Mouse (Mus musculus) heart, embryonic 15.5 days (tissue): ENCODE data around the gene Peli2. TPM values are rescaled to one million over a fixed set of nuclear protein-coding genes. Genes with fewer than 3 reads are reported as not detected.

Experiments
- ATAC-seq: fragments of 200-750 bp; cut with Nextera tagmentation; replicated peaks from 2 replicates; pipeline ENCODE4 v1.8.0; 2017; ENCODE audit warnings: low read depth, moderate TSS enrichment; ENCODE audit not compliant: insufficient number of reproducible peaks, insufficient read depth, low FRiP score
- H3K27ac ChIP-seq: fragments of 300-500 bp; sonication (generic); 2 replicates; pipeline ENCODE4 v1.5.1; 2015; ENCODE audit warnings: mild to moderate bottlenecking, inconsistent platforms
- H3K27me3 ChIP-seq: fragments of 300-500 bp; sonication (generic); 2 replicates; pipeline ENCODE4 v1.6.1; 2015; ENCODE audit warnings: inconsistent platforms
- H3K36me3 ChIP-seq: fragments of 300-500 bp; sonication (generic); 2 replicates; pipeline ENCODE4 v1.6.1; 2015; ENCODE audit warnings: mild to moderate bottlenecking, inconsistent platforms
- H3K4me1 ChIP-seq: fragments of 300-500 bp; sonication (generic); replicated peaks from 2 replicates; pipeline ENCODE4 v1.6.1; 2015; ENCODE audit warnings: inconsistent platforms
- H3K4me2 ChIP-seq: fragments of 300-500 bp; sonication (generic); 2 replicates; pipeline ENCODE4 v1.6.1; 2015; ENCODE audit warnings: inconsistent platforms, mild to moderate bottlenecking, moderate library complexity
- H3K4me3 ChIP-seq: fragments of 300-500 bp; sonication (generic); 2 replicates; pipeline ENCODE4 v1.5.1; 2015; ENCODE audit warnings: mild to moderate bottlenecking, inconsistent platforms
- H3K9ac ChIP-seq: fragments of 300-500 bp; sonication (generic); 2 replicates; pipeline ENCODE4 v1.6.1; 2015; ENCODE audit warnings: mild to moderate bottlenecking, inconsistent platforms
- H3K9me3 ChIP-seq: fragments of 300-500 bp; sonication (generic); replicated peaks from 2 replicates; pipeline ENCODE4 v1.6.1; 2016; ENCODE audit warnings: inconsistent platforms
- WGBS: fragments of 180-500 bp; shearing (Covaris S2); methylation state at CpG from one replicate; pipeline ENCODE4 v1.1.7; 2015; ENCODE audit warnings: mixed read lengths; 5-methylcytosine and 5-hydroxymethylcytosine counted together
- polyA plus RNA-seq: library from polyadenylated mRNA; unstranded; fragments of >200 nt; fragmentation: Nextera tagmentation; extraction: Ambion mirVana; gene quantifications from 2 replicates; pipeline ENCODE4 v1.2.1, GENCODE M21; 2015

Peli2 gene
- polyA plus RNA-seq, 1 experiment from 2014 or later = 2.3 TPM

DNA sequence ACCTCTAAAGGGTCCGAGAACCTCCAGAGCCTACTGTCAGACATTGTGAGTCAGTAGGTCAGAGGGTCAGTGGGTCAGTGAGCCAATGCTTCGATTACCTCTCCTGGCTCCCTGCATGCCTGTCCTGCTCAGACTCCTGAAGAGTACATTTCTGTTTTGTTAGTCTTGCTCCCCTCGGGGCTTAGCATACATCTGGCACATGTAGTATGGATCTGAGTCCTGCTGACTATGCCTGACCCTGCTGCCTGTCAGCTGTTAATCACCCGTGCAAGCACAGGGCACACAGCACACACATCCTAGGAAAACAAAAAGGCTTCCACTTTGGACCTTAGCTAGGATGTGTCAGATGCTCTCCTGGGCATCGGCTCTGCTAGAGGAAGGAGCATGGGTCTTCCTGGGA, 134.7 kb downstream of the Peli2 start:
- Histone ChIP-seq H3K9me3 (no peaks in the 10 kb centered on the region), H3K27ac (no peak overlapping the region), H3K4me3 (no peak overlapping the region), H3K4me2 (no peak overlapping the region), H3K27me3 (peaks cover 30% of the 10 kb centered on the region; the same call in 1 of the 2 replicates), H3K4me1 (no peaks in the 10 kb centered on the region), H3K36me3 (no peaks in the 10 kb centered on the region), H3K9ac (no peak overlapping the region)
- WGBS = 63% methylated on average over 5 of the region's 5 CpGs
- ATAC-seq = no peak

DNA sequence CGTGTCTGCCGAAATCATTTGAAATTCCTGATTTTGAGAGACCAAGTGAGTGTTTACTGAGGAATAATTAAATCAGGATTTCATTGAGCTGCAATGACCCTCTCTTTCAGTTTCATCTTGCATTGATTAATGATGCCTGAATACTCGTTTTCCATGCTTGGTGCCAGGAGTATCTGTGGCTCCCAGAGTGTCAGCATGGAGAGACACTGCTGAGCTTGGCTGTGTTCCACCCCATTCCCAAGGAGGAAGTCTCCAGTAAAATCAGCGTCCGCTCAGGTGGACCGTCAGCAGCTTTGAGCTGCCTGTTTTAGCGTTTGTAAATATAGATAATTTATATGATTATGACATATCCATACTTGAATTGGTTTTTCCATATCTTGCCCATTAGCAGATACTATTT, 137.1 kb downstream of the Peli2 start:
- no peaks in the 10 kb centered on the region for H3K36me3 ChIP-seq
- no peak overlapping the region for H3K27ac ChIP-seq
- no peak overlapping the region for H3K4me3 ChIP-seq
- no peak for ATAC-seq
- H3K27me3 ChIP-seq = peaks cover 16% of the 10 kb centered on the region; the same call in 1 of the 2 replicates
- WGBS = 60% methylated on average over 7 of the region's 7 CpGs
- no peak overlapping the region for H3K9ac ChIP-seq
- H3K4me2 ChIP-seq = no peak overlapping the region
- no peaks in the 10 kb centered on the region for H3K9me3 ChIP-seq
- no peaks in the 10 kb centered on the region for H3K4me1 ChIP-seq

DNA sequence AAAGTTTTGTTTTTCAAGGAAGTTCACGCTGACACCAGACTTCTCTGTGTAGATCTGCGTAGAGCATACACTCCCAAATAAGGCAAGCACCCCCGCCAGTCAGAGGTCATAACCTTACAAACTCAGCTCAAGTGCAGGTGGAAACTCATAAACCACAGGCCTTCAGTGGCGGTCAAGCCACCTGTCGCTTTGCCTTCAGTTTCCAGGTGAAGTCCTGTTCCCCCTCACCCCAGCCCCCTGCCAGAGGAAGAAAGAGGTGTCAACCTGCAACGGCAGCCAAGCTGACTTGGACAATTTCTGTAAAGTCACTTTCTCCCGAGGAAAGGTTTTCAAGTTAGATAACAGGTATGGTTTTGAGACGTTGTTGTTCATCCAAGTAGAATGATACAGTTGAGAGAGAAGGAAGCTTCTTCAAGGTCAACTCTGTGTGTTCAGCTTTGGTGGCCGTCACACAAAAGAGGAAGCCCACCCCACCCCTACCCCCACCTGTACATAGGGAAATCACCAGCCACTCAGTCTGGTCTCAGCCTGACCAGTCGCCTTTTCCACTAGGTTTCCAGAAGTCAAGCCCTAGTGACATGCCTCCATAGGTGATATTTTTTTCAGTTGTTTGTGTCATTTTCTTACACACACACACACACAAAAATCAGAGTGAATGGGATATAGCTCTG, 138.2 kb downstream of the Peli2 start:
- no peak overlapping the region for H3K9ac ChIP-seq
- H3K27me3 ChIP-seq = peaks cover 15% of the 10 kb centered on the region; the same call in 1 of the 2 replicates
- no peaks in the 10 kb centered on the region for H3K4me1 ChIP-seq
- no peak overlapping the region for H3K4me2 ChIP-seq
- H3K9me3 ChIP-seq = no peaks in the 10 kb centered on the region
- H3K36me3 ChIP-seq = no peaks in the 10 kb centered on the region
- H3K27ac ChIP-seq = no peak overlapping the region
- H3K4me3 ChIP-seq = no peak overlapping the region
- no peak for ATAC-seq
- 71% methylated on average over 10 of the region's 10 CpGs for WGBS

DNA sequence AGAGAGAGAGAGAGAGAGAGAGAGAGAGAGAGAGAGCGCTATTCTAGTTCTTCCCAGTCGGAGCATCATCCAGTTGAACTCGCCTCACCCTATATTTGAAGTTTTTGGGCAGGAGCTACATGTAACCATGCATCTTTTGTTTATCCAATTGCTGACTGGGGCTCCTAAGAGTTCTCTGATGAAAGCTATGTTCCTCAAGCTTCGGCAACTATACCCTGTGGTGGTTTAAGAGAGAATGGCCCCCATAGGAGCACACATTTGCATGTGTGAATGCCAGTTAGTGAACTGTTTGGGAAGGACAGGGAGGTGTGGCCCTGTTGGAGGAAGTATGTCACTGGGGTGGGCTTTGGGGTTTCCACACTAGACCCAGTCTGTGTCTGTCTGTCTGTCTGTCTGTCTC, 142.5 kb downstream of the Peli2 start:
- H3K4me3 ChIP-seq = no peak overlapping the region
- H3K27ac ChIP-seq = no peak overlapping the region
- no peaks in the 10 kb centered on the region for H3K36me3 ChIP-seq
- no peak for ATAC-seq
- H3K9me3 ChIP-seq = no peaks in the 10 kb centered on the region
- 82% methylated on average over 4 of the region's 4 CpGs for WGBS
- H3K4me2 ChIP-seq = no peak overlapping the region
- H3K9ac ChIP-seq = no peak overlapping the region
- 0 out of 2 replicates have a peak, but pooled peaks cover 8% of the 10 kb centered on the region for H3K27me3 ChIP-seq
- no peaks in the 10 kb centered on the region for H3K4me1 ChIP-seq

DNA sequence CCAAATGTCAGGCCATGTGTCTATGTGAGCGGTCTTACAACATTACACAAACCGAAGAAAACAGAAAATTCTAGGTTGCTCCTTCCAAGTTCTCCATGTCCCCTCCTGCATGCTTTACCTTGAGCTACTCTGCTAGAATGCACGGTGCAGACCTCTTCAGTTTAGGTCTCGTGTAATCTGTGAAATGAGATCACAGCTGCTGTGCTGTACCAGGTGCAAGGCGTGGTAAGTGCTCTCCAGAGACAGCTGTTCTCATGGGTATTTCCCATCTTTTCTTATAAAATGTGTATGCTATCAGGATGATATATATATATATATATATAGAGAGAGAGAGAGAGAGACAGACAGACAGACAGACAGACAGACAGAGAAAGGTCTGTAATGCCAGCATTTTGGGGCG, 146.1 kb downstream of the Peli2 start:
- no peak for ATAC-seq
- Histone ChIP-seq H3K27me3 (0 out of 2 replicates have a peak, but pooled peaks cover 8% of the 10 kb centered on the region), H3K4me1 (no peaks in the 10 kb centered on the region), H3K9ac (no peak overlapping the region), H3K36me3 (no peaks in the 10 kb centered on the region), H3K9me3 (no peaks in the 10 kb centered on the region), H3K27ac (no peak overlapping the region), H3K4me3 (no peak overlapping the region), H3K4me2 (no peak overlapping the region)
- WGBS = 80% methylated on average over 6 of the region's 6 CpGs

DNA sequence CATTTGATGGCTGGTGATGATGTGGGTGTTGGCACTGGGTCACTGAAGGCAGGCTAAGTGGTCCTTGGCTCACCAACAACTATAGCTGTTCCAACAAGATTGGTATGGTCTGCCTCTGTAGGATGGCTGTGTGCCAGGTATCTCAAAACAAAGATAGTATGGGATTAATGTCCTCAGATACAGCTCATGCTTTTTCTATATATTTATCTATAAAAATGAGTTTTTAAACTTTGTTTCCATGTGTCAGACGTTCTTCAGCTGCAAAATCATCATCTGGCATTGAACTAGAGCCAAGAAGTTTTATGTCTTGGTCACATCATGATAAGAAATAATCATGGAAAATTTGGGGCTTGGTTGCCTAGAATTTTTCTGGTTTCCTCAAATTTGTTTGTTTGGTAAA, 157.7 kb downstream of the Peli2 start:
- H3K27me3 ChIP-seq = peaks cover 7% of the 10 kb centered on the region
- H3K9me3 ChIP-seq = no peaks in the 10 kb centered on the region
- no peak overlapping the region for H3K4me2 ChIP-seq
- H3K27ac ChIP-seq = no peak overlapping the region
- WGBS = 35% methylated on average over 1 of the region's 1 CpGs
- no peak for ATAC-seq
- no peak overlapping the region for H3K9ac ChIP-seq
- H3K36me3 ChIP-seq = no peaks in the 10 kb centered on the region
- no peaks in the 10 kb centered on the region for H3K4me1 ChIP-seq
- no peak overlapping the region for H3K4me3 ChIP-seq

DNA sequence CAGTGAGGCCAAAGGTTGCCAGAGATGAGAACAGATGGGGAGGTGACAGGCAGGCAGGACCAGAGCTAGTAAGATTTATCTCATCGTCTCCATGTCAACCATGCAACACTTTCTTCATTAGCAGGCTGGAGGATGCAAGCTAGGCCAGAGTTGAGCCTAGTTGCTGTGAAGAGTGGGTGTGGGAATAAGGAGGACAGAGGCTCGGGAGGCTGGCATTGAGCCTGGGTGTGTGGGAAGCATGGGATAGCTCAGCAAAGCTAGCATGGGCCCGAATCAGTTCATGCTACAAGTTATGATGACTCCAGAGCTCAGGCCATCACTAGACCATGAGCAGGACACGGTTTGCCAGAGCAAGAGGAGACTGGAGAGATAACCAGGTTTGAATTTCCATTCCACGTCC, 166.3 kb downstream of the Peli2 start:
- Histone ChIP-seq H3K9ac (no peak overlapping the region), H3K27me3 (peaks cover 7% of the 10 kb centered on the region), H3K9me3 (no peaks in the 10 kb centered on the region), H3K4me2 (no peak overlapping the region), H3K36me3 (no peaks in the 10 kb centered on the region), H3K27ac (no peak overlapping the region), H3K4me3 (no peak overlapping the region), H3K4me1 (peaks cover 7% of the 10 kb centered on the region)
- ATAC-seq = no peak
- WGBS = 71% methylated on average over 5 of the region's 5 CpGs

DNA sequence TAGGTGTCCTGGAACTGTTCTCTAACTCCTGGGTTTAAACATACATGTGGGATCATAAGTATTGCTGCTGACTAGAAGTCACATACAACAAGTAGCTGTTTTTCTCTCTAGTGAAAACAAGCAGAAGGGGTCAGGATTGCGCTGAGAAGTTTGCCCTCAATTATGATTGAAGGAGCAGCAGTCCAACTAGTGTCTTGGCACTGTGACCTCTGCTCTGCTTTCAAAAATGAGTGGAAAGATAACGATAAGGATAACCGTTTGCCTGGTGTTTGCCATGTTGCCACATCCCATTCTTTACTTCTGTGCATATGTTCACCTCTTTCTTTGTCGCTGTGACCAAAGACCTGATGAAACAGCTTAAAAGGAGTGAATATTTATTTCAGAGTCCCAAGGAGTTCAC, 167.0 kb downstream of the Peli2 start:
- H3K9me3 ChIP-seq = no peaks in the 10 kb centered on the region
- peaks cover 7% of the 10 kb centered on the region for H3K4me1 ChIP-seq
- H3K27me3 ChIP-seq = peaks cover 2% of the 10 kb centered on the region
- no peak overlapping the region for H3K9ac ChIP-seq
- H3K36me3 ChIP-seq = no peaks in the 10 kb centered on the region
- H3K4me2 ChIP-seq = no peak overlapping the region
- ATAC-seq = no peak
- WGBS = 77% methylated on average over 4 of the region's 4 CpGs
- H3K4me3 ChIP-seq = no peak overlapping the region
- no peak overlapping the region for H3K27ac ChIP-seq

DNA sequence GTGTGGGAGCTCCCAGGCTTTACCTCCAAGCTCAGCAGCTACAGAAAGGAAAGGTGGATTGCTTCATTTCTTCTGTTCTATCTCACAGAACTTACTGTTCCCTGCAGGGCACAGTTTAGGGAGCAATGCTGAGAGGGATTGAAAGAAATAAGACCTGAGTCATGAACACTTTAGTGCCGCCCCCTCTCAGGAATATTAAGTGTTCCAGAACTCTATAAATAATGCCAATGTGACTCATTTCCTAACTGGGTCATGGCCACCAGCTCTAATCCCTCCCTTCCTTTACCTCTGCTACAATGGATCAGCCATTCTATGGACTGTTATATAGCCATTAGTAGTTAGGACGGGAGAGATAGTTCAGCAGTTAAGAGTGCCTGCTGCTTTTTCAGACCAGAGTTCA, 168.0 kb downstream of the Peli2 start:
- Histone ChIP-seq H3K4me1 (peaks cover 7% of the 10 kb centered on the region), H3K9ac (no peak overlapping the region), H3K9me3 (no peaks in the 10 kb centered on the region), H3K27ac (no peak overlapping the region), H3K4me3 (no peak overlapping the region), H3K27me3 (peaks cover 2% of the 10 kb centered on the region; the same call in 1 of the 2 replicates), H3K36me3 (no peaks in the 10 kb centered on the region), H3K4me2 (no peak overlapping the region)
- no peak for ATAC-seq
- 60% methylated on average over 2 of the region's 2 CpGs for WGBS

DNA sequence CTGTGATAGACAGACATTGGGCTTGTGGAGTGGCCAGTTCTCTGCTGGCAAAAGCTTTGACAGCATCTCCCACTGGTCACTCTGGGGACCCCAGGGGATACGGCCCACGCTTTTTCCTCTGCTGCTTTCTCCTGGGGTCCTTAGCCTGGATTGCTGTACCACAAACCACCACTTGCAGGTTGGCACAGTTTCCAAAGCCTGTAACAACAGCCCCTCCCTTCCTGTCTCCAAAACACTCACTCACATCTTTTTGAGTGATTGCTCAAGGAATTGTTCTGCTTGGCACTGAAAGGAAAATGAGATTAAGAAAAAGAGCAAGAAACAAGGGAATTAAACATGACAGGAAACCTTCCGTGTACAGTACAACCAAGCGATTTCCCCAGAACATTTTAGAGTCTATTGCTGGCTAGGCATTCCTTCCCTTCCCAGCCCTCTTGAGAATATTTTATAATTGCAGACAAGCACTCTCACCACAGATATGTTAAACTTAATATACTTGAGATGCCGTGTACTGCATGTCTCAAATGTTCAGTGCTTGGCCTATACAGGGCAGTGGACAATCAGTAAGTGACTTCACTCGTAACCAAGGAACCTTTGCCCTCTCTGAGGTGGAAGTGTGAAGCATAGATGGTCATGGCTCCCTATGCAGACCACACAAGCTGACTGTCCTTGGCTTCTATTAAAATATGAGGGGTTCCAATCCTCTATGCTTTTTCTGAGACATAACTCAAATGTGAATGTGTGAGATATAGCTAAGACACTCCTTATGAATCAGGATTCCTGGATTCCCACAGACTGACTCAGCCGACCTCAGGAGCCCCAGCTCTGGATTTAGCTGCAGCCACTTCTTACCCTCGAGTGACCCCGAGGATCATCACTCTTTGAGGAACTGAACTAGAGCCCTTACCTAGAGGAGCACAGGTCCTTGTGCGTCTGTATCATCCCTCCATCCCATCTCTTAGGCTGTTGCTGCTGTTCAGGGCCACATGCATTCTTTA, 169.3 kb downstream of the Peli2 start:
- no peaks in the 10 kb centered on the region for H3K36me3 ChIP-seq
- WGBS = 62% methylated on average over 10 of the region's 10 CpGs
- no peaks in the 10 kb centered on the region for H3K9me3 ChIP-seq
- H3K4me3 ChIP-seq = no peak overlapping the region
- peaks cover 3% of the 10 kb centered on the region; the same call in 1 of the 2 replicates for H3K27me3 ChIP-seq
- ATAC-seq = no peak
- H3K9ac ChIP-seq = no peak overlapping the region
- no peak overlapping the region for H3K4me2 ChIP-seq
- peaks cover 7% of the 10 kb centered on the region for H3K4me1 ChIP-seq
- peak overlapping the region; percentile 38; the same call in 1 of the 2 replicates for H3K27ac ChIP-seq

DNA sequence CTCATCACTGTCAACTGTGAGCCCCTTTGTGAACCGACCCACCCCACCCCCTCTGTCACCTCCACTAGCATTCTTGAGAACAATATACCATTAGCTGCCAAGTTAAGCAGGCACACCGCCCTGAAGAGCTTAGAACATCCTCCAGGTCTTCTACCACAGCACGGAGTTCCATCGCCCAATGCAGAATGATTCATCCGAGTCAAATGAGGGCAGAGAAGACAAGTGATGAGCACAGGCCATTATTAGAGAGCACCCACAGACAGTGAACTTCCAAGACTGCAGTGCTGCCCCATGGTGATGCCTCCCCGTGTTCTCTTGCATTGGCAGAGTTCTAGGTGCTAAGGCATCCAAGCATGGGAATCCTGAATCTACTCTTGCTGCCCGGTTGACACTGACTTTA, 172.9 kb downstream of the Peli2 start:
- Histone ChIP-seq H3K27ac (no peak overlapping the region), H3K27me3 (peaks cover 3% of the 10 kb centered on the region; the same call in 1 of the 2 replicates), H3K36me3 (no peaks in the 10 kb centered on the region), H3K9me3 (no peaks in the 10 kb centered on the region), H3K4me3 (no peak overlapping the region), H3K9ac (no peak overlapping the region), H3K4me1 (peaks cover 20% of the 10 kb centered on the region), H3K4me2 (no peak overlapping the region)
- WGBS = 80% methylated on average over 7 of the region's 7 CpGs
- no peak for ATAC-seq
